Mouse (Mus musculus): ENCODE measurements at regions not wholly inside any gene's neighbourhood (a gene's known extent, or its start where the extent isn't known, plus 50 kb on each side); places are given as distances from the start of the nearest gene placed in this dataset.
A peak's percentile ranks its signal among the peaks of the same experiment; 100 is the strongest.

- 0 out of 2 replicates have a peak, but pooled peaks cover 7% of the 10 kb centered on the region for H3K27me3 ChIP-seq (ENCODE audit: insufficient read depth, low read length)
- no peaks in the 10 kb centered on the region for H3K36me3 ChIP-seq (ENCODE audit: insufficient read depth, low read length)
- H3K9me3 ChIP-seq (ENCODE audit: low read length) = no peaks in the 10 kb centered on the region
- TF ChIP-seq CTCF (conservative IDR thresholded peaks at IDR 0.05; ENCODE audit: low read length) (no peak), POU5F1 (IDR thresholded peaks at IDR 0.05; ENCODE audit: borderline replicate concordance, low read length) (no peak), NANOG (IDR thresholded peaks at IDR 0.05; ENCODE audit: borderline replicate concordance, low read length) (no peak)
- H3K4me3 ChIP-seq (replicated peaks; ENCODE audit: low read length) = peak overlapping the region; percentile 41; the same call in 1 of the 2 replicates
- H3K4me1 ChIP-seq (replicated peaks; ENCODE audit: low read depth, low read length) = peaks cover 20% of the 10 kb centered on the region
Observed at GRCm38 (mm10) chr1:72764522-72764921, 53.4 kb downstream of the Rpl37a start.

- H3K4me3 ChIP-seq (replicated peaks; ENCODE audit: low read length) = peak overlapping the region; percentile 18; the same call in 1 of the 2 replicates
- H3K36me3 ChIP-seq (ENCODE audit: insufficient read depth, low read length) = no peaks in the 10 kb centered on the region
- 0 out of 2 replicates have a peak, but pooled peaks cover 7% of the 10 kb centered on the region for H3K27me3 ChIP-seq (ENCODE audit: insufficient read depth, low read length)
- peaks cover 26% of the 10 kb centered on the region for H3K4me1 ChIP-seq (replicated peaks; ENCODE audit: low read depth, low read length)
- H3K9me3 ChIP-seq (ENCODE audit: low read length) = no peaks in the 10 kb centered on the region
- TF ChIP-seq CTCF (conservative IDR thresholded peaks at IDR 0.05; ENCODE audit: low read length) (no peak), NANOG (IDR thresholded peaks at IDR 0.05; ENCODE audit: borderline replicate concordance, low read length) (no peak), POU5F1 (IDR thresholded peaks at IDR 0.05; ENCODE audit: borderline replicate concordance, low read length) (no peak)
Observed at GRCm38 (mm10) chr1:72765046-72765810, 54.1 kb downstream of the Rpl37a start.

- Histone ChIP-seq H3K4me3 (replicated peaks; ENCODE audit: low read length) (no peak overlapping the region), H3K27me3 (ENCODE audit: insufficient read depth, low read length) (0 out of 2 replicates have a peak, but pooled peaks cover 2% of the 10 kb centered on the region), H3K4me1 (replicated peaks; ENCODE audit: low read depth, low read length) (peaks cover 30% of the 10 kb centered on the region), H3K9me3 (ENCODE audit: low read length) (no peaks in the 10 kb centered on the region), H3K36me3 (ENCODE audit: insufficient read depth, low read length) (no peaks in the 10 kb centered on the region)
- TF ChIP-seq NANOG (IDR thresholded peaks at IDR 0.05; ENCODE audit: borderline replicate concordance, low read length) (no peak), POU5F1 (IDR thresholded peaks at IDR 0.05; ENCODE audit: borderline replicate concordance, low read length) (no peak), CTCF (conservative IDR thresholded peaks at IDR 0.05; ENCODE audit: low read length) (no peak)
Observed at GRCm38 (mm10) chr1:72769428-72769827, 54.9 kb upstream of the Igfbp2 start.

- no peaks in the 10 kb centered on the region for H3K27me3 ChIP-seq (ENCODE audit: insufficient read depth, low read length)
- TF ChIP-seq POU5F1 (IDR thresholded peaks at IDR 0.05; ENCODE audit: borderline replicate concordance, low read length) (no peak), CTCF (conservative IDR thresholded peaks at IDR 0.05; ENCODE audit: low read length) (no peak), NANOG (IDR thresholded peaks at IDR 0.05; ENCODE audit: borderline replicate concordance, low read length) (no peak)
- H3K36me3 ChIP-seq (ENCODE audit: insufficient read depth, low read length) = no peaks in the 10 kb centered on the region
Observed at GRCm38 (mm10) chr1:72772708-72773107, 51.6 kb upstream of the Igfbp2 start.

GRCm38 (mm10) chr1:72773234-72773633 lies 51.1 kb upstream of the Igfbp2 start:
- no peak for TF ChIP-seq NANOG (IDR thresholded peaks at IDR 0.05; ENCODE audit: borderline replicate concordance, low read length)
- no peak for TF ChIP-seq POU5F1 (IDR thresholded peaks at IDR 0.05; ENCODE audit: borderline replicate concordance, low read length)
- TF ChIP-seq CTCF (conservative IDR thresholded peaks at IDR 0.05; ENCODE audit: low read length) = no peak

More at GRCm38 (mm10) chr1:72772708-72773107, 51.6 kb upstream of the Igfbp2 start:
- Histone ChIP-seq H3K4me1 (replicated peaks; ENCODE audit: low read depth, low read length) (peaks cover 12% of the 10 kb centered on the region), H3K4me3 (replicated peaks; ENCODE audit: low read length) (no peak overlapping the region), H3K9me3 (ENCODE audit: low read length) (no peaks in the 10 kb centered on the region)

More at GRCm38 (mm10) chr1:72773234-72773633, 51.1 kb upstream of the Igfbp2 start:
- Histone ChIP-seq H3K27me3 (ENCODE audit: insufficient read depth, low read length) (no peaks in the 10 kb centered on the region), H3K9me3 (ENCODE audit: low read length) (no peaks in the 10 kb centered on the region), H3K4me1 (replicated peaks; ENCODE audit: low read depth, low read length) (peaks cover 16% of the 10 kb centered on the region), H3K36me3 (ENCODE audit: insufficient read depth, low read length) (no peaks in the 10 kb centered on the region), H3K4me3 (replicated peaks; ENCODE audit: low read length) (no peak overlapping the region)

Measured in E14TG2a.4 (cell line).